Mouse (Mus musculus) urinary bladder, postnatal 10 days (tissue): ENCODE measurements around the gene Pdzrn3.

Experiments used
- DNase-seq: peaks from one replicate; pipeline ENCODE4 v3.0.0; 2022; ENCODE audit warnings: low spot score

Gene Pdzrn3

DNA sequence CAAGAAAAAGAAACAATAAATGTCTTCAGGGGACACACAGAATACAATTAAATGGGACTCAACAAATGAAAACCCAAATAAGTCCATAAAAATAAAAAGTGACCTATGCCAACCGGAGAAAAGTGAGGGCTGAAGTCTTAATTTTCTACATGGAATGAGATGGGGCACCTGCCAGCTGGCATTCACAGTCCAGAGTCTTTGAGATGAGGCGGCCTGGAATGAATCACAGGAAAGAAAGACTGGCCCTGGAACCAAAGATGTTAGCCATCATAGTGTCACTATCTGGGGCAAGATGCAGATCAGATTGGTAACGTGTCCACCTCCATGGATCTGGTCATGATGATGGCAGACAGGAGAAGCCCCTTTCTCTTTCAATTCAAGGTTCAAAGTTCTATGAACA, 50.5 kb downstream of the Pdzrn3 start:
- no peak for DNase-seq

DNA sequence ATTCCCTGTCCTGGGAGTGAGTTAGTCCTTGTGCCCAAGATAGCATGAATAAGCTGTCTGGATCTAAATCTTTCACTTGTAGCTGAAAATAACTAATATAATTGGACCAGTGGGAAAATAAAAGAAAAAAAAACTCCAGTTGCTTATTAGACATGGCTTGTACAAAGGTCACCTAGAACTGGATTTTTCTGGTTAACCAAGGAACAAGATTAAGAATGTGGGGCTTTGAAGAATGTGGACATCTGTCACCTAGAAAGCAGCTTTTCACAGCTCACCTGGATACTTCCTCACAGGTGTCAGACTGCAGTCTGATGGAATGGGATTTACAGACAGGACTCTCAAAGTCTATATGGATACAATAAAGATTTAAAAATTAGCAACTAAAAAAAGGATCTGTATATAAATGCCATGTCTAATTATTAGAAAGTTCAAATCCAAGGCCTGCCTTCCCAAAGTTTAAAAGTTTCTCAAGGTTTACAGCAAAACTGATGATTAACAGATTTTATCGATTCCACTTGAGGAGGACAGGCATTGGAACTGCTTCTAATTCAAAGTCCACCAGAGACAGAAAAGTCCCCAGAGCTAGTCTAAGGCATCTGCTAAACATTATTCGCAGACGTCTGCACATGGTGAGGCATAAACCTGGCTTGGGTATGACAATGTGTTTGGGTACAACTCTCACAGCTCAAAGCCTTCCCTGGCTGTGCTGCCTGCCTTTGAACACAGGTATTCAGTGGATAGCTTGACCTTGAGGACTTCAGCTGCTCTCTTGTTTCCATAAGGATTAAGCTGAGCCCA, 51.7 kb downstream of the Pdzrn3 start:
- no peak for DNase-seq

DNA sequence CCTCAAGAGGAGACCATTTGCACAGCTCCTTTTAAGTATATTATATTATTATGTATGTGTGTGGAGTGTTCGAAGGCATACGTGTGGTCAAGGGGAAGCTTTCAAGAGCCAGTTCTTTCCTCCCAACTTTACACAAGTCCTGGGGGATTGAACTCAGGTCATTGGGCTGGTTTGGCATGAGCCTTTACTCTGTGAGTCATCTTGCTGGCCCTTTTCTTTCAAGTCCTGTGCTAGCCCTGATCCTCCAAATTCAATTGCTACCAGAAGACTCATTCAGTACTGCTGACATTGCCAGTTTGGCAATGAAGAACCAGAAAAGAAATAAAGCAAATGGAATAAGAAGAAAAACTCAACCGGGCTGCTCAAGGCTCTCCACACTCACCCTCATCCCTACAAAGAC, 55.1 kb downstream of the Pdzrn3 start:
- DNase-seq = no peak

DNA sequence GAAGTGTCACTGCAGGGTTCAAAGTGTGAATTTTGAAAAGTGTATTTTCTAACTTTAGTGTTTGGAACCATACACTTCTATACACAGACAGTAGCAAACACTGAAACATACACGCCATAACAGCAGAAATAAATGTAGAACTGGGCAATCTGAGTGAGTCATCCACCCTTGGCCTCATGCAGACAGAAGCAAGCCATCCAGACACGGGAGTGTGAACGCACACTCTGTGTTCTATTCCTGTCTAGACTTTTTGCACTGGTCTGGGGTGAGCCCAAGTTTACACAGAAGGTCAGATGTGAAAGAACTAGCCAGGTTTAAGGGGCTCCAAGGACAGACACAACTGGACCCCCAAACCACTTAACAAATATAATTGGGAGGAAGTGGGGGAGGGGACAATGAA, 57.3 kb downstream of the Pdzrn3 start:
- DNase-seq = no peak

DNA sequence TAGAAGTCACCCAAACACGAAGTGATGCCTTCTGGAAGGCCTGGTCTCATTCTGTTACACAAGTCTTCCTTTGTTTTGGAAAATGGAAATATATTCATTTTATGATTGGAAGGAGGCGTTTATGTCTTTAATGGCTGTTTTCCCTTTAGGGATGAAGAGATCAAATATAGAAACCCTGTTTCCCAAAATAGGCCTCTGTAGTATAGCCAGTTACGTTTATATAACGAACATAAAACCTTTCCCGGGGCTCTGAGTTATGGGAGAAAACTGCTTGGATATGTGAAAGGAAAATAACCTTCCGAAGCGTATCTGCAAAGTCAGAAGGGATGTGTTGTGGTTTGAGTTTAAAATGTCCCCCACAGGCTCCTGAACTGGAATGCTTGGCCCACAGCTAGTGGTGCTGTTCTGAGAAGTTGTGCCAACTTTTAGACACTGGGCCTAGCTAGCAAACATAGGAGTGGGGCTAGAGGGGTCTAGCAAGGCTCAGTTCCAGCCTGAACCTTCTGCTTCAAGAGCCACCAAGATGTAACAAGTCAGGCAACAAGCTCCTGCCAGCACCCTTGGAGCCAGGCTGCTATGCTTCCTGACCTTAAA, 58.2 kb downstream of the Pdzrn3 start:
- DNase-seq = no peak

DNA sequence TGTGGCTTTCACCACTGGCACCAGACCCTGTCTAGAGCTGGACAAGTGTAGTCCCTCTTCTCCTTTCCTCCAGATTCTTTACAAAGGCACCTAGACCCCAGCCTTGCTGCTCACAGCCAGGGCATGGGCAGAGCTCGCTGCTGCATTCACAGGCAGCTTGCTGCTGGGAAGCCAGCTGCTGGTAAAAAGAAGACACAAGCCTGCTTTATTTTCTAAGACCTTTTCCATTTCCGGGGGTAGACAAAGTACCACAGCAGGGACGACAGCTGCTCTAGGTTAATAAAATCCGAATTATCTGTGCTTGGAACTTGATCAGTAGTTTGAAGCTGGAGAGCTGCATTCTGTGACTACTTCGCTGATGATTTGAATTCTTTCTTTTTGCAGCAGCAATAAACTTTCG, 59.2 kb downstream of the Pdzrn3 start:
- no peak for DNase-seq

DNA sequence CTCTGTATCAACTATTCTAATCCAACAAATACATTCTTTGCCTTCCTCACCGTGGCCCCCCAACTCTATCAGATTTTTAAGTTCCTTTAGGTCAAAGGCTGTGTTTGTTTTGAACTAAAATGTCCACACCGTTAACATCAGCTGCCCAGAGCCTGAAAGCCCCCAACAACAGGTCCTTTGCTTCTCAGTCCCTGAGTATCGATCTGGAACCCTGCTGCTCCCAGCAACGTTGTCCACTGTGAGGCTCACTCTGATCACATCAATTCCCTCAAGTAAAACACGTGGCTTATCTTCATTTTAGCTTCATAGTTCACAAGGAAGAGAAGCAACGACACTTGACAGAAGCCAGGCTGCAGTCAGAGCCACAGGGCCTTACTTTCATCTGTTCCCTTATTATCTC, 66.3 kb downstream of the Pdzrn3 start:
- DNase-seq = no peak

DNA sequence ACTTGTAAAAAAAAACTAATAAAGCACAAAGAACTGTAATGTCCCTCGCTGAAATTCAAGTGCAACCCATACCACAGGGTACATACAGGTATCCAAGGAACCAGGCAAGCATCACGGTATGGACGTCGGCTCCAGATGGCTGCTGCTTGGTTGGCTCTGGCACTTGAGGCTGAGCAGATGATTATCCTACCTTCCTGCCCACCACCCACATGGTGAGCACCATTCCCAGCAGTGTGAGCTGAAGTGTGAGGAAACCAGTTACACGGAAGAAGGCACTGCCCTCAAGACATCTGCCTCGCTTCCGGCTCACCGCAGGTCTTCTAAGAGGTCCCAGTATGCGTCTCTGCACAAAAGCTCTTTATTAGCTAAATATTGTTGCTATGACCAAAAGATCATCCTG, 67.2 kb downstream of the Pdzrn3 start:
- no peak for DNase-seq

DNA sequence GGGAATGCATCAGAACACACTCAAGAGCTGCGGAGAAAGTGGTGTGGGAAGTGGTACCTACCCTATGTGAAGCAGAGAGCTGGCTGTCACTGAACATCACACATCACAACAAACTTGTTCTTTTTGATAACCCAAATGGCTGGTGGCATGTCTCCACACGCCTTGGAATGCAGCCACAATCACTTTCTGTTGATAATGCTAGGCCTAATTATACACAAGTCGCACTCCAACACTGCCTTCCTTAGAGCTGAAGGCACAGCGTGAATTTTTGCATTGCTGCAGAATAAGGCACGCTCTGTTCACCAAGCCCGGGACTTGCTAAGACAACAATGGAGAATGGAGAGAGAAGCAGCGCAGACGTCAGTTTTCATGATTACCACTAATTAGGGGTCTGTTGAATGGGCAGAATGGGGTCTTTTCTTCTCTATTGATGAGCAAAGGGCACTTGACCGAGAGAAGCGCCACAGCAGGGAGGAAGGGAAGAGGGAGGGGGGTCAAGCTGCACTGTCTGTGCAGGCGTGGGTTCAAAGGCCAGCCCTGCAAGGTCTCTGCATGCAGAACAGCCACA, 69.6 kb downstream of the Pdzrn3 start:
- no peak for DNase-seq

DNA sequence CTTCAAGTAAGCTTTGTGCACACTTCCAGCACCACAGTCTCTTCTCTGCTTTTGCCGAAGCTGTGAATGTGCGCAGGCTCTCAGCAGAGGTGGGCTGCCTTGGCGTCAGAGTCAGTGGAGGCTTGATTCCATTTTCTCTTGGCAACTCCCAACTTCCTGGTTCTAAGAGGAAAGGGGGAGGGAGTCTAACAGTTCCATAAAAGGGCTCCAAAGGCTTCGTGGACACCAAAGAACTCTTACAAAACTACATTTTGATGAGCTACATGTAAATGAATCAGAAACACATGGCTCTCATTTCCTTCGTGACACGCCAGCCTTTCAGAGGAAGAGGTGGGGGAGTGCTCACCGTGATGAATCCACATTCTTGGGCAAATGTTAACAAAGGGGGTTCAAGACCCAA, 70.9 kb downstream of the Pdzrn3 start:
- DNase-seq = no peak

DNA sequence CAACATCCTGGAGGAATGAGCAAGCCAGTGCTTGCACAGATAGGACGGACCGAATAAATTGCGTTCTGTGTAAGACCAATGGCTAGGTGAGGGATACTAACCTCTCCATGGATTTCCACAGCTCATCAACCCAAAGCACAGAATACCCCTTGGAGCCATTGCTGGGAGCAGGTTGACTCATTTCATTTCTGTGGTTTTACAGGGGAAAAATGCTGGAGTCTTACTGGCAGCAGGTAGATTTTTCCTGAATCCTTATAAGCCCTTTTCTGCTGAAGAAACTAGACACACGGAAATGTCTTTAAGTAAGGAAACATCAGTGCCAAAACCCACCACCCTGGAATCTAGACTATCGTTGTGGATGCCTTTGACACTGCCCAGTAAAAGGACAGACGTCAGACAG, 72.2 kb downstream of the Pdzrn3 start:
- DNase-seq = no peak

DNA sequence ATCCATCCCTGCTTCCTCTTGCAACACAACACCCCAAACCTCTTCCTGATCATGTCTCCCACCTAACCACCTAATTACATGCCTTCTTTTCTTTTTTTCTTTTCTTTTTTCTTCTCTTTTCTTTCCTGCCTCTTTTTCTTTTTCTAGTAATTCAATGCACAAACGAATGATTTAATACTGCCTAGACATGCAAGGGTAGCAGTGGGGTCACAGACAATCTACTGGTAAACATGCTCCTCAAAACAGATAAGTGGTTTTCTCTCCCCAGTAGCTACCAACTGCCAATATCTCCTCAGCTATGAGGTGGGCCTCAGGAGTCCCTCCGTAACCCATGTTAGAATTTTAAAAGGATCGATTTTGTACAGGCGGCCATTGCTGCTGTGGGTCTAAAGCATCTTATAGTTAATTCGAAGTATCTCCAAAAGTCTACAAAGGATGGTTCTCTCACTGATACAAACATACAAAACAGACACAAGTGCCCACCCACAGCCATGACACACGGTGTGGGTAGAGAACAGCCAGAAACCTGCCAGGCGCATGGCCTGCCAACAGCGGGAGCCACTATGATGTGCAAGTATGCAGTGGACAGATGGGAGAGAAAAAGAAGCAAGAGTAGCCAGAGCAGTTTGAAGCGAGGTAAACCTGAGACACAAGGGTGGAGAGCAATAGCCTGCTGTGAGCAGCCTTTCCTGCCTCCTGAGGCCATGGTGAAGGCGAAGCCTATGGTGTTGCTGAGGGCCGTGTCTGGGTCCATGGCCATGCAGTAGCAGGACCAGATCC, 73.5 kb downstream of the Pdzrn3 start:
- no peak for DNase-seq

DNA sequence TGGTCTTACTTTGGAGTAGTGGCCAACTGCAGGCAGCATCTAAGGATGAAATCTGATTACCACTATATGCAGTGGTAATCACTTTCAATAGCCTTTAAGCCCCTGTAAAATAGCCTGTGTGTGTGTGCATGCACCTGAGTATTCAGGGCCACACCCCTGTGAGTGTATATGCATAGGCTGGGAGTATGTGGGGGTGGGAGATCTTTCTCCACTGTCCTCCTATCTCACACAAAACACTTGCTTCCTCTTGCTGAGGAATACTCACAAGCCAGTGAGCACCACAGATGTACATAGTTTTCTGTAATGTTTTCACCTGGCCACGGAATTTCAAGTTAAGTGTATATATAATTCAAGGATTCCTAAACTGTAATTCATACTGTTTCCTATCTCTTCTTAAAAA, 74.2 kb downstream of the Pdzrn3 start:
- DNase-seq = no peak

DNA sequence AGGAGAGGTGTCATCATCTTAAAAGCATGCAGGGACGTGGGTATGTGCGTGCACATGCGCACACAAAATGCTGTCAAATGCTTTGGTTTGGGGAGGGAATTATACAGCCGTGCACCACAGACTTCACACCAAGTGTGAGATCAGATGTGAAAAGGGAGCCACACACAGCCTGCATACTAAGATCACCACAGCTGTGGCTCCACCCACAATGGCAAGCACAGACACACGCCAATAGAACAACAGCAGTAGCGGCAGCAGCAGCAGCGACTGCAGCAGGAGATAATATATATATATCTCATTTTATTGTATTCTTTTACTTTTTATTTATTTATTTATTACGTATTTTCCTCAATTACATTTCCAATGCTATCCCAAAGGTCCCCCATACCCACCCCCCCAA, 76.5 kb downstream of the Pdzrn3 start:
- DNase-seq = no peak

DNA sequence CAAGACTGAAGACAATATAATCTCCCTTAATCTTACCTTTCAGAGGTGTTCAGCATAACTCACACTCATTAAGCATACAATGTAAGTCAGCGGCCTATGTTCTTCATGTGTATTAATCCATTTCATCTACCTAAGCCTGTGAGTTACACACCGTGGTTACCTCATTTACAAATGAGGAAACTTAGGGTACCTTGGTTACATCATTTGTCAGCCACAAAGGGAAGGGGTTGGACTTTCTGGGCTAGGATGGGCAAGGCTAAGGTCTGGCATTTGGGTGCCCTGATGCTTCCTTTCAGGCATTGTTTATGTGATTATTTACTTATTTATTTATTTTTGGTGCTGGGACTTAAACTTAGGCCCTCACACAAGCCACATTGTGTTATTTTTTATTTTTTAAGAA, 78.3 kb downstream of the Pdzrn3 start:
- DNase-seq = no peak

DNA sequence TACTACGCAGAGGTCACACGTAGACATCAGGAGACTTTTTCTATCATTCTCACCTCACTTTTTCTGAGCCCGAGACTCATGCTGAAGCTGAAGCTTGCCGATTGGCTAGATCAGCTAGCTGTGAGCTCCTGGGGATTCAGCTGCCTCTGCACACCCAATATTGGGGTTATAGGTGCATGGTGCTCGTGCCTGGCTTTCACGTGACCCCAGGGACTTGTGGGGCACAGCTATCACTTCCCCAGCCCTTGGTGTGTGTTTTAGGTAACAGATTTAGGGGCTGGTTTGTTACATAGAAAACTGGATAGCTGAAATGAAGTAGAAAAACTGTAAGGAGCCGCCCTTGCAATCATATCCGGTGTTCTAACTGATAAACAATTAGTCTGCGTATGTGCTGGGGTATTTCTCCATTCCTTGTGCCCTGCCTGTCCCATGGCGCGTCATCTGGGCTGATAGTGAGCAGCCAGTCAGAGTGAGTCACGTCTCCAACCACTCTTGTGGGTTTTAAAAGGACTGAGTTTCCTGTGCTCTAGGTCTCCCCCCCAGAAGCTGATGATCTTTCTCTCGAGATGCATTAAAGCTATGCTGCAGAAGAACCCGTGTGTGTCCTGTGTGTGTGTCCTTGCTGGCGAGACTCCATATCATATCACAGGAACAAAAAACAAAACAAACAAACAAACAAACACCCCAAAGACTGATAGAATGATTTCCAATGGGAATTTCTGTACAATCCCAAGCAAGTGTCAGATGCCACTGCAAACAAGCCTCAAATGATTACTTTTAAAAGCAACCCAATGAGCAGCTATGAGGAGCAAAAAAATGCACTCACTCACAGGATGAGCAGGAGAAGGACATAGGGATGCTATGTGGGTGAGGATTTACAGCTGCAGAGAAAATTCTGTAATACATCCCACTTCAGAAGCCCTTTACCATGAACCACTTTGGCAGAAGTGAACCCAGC, 79.9 kb downstream of the Pdzrn3 start:
- DNase-seq = no peak

DNA sequence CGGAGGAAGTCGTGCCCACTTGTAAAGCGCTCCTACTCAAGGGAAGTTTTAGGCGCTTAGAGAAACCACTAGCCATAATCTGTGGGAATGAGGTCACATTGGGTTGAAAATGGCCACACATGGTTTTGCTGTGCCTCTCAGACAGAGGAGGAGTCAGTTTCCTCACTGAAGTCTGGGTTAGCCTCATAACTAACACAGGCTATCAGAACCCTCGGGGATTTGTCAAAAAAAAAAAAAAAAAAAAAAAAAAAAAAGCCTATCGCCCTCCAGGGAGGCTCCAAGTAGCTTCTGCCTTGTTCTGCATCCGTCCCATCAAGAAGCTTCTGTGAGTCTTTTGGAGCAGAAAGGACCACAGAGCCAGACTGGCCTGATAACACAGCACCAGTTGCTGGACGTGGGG, 80.7 kb downstream of the Pdzrn3 start:
- no peak for DNase-seq

DNA sequence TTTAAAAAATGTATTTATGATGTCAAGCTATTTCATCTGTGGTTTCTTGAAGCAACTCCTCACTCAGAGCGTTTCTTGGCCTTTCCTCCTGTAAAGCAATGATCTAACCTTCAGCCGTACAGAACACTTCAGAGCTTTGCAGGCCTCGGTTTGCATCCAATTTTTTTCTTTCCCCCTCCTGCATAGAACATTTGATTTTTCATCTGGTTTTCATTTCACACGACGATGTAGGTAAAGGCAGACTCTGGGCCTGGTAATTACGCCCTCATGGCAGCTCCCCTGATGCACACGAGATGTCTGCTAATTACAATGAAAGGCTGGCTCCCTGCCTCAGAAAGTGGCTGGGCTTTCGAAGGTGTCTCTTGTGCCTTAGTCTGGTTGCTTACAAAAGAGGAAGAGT, 81.4 kb downstream of the Pdzrn3 start:
- no peak for DNase-seq

DNA sequence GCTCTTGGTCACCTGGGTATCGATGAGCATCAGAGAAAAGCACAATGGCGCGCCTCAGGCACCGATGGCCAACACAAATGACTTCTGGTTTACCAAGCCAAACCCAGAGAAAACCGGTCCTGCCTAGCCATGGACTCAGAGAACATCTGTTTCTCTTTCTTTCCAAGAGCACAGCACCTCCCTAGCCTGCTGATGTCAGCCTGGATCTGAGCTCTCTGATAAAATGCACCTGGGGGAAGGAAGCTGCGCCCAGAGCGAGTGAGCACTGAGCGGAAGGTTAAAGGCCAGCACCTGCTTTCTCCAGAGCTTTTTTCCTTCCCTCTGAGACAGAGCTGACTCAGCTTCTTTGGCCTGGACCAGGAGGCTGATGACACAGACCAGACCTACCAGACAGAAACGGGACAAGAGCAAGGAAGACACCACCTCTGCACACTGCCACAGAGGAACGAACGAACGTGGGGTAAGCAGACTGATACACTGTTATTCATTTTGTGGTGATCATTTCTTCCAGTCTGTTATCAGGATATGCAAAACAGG, 84.6 kb downstream of the Pdzrn3 start:
- no peak for DNase-seq

DNA sequence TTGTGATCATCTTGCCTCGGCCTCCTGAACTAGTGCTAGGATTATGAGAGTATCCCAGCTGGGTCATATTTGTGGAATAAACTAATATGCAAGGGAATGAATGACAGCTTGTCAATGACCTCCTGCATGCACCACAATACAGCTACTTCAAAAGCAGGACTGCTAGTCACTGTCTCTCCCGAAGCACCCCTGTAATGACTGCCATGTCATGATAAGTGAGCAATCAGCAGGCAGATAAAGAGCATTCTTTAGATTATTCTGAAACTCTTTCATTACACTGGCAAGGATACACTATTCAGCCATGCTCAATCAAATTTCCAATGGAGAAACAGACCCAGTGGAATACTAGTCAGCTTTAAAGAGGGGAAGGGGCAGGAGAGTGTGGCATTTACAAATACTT, 85.8 kb downstream of the Pdzrn3 start:
- DNase-seq = no peak

DNA sequence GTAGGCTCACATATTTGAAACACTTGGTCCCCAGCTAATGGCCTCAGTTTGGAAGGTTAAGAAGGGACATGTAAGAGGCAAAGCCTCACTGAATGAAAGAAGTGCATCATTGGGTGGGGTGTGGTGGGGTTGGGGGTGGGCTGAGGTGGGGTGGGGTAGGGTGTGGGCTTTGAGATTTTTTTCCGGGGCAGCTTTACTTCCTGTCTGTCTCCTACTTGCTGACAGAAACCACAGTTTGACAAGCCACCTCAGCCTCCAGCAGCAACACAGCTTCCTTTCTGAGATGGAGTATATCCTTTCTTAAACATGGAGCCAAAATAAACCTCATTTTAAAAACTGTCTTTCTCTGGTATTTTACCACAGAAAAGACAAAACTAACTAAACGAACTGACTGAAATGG, 87.5 kb downstream of the Pdzrn3 start:
- no peak for DNase-seq

DNA sequence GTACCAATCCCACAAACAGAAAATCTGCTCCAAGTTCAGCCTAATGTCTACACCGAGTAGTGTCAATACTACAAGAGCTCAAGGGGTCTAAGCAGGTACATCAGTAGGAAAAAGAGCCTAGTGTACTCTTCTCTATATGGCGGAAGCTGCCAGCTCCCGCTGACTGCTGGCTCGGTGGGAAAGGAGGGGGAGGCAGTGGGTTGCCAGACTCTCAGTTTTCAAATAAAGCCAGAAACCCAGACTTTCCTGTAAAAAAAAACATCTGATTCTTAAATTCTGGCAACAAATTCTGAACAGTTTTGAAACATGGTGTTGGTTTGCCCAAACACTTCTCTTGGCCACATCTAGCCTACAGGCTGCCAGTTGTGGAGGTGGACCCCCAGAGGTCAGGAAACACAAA, 88.3 kb downstream of the Pdzrn3 start:
- no peak for DNase-seq
